Mouse (Mus musculus): ENCODE results near the gene Sytl5. TPM values are rescaled to one million over a fixed set of nuclear protein-coding genes. Genes with fewer than 3 reads are reported as not detected.

The Sytl5 gene
- 1.5 and 1.8 TPM in 2 replicates for polyA plus RNA-seq (2015; fragmentation: Nextera tagmentation; extraction: Ambion mirVana)

- WGBS (ENCODE audit: insufficient replicate concordance), result 39% methylated on average over 2 of the region's 2 CpGs
- no peaks in the 10 kb centered on the region for H3K9me3 ChIP-seq (replicated peaks; ENCODE audit: control insufficient read depth, low read length)
- H3K4me1 ChIP-seq (ENCODE audit: control insufficient read depth, low read depth, low read length), result no peaks in the 10 kb centered on the region
- H3K27me3 ChIP-seq (ENCODE audit: control insufficient read depth, insufficient read depth, low read depth, low read length), result no peaks in the 10 kb centered on the region
- H3K4me3 ChIP-seq (ENCODE audit: low read depth, low read length), result no peak within 1 kb of the TSS
- no peak within 1 kb of the TSS for H3K9ac ChIP-seq (ENCODE audit: low read depth, low read length)
- H3K4me2 ChIP-seq (ENCODE audit: low read depth, low read length), result no peak within 1 kb of the TSS
- H3K36me3 ChIP-seq (ENCODE audit: control insufficient read depth, insufficient read depth), result no peaks in the 10 kb centered on the region
- no peak for ATAC-seq (ENCODE audit: low read depth)
- H3K27ac ChIP-seq (ENCODE audit: low read length), result no peak within 1 kb of the TSS
Measured at GRCm38 (mm10) chrX:9885322-9885721, at the start of gene Sytl5. TSS of gene Sytl5 (plus strand) at chrX:9885622.

- Histone ChIP-seq H3K4me2 (ENCODE audit: low read depth, low read length) (no peak within 1 kb of the TSS), H3K27me3 (ENCODE audit: control insufficient read depth, insufficient read depth, low read depth, low read length) (no peaks in the 10 kb centered on the region), H3K36me3 (ENCODE audit: control insufficient read depth, insufficient read depth) (no peaks in the 10 kb centered on the region), H3K4me3 (ENCODE audit: low read depth, low read length) (no peak within 1 kb of the TSS), H3K9me3 (replicated peaks; ENCODE audit: control insufficient read depth, low read length) (no peaks in the 10 kb centered on the region), H3K27ac (ENCODE audit: low read length) (no peak within 1 kb of the TSS), H3K9ac (ENCODE audit: low read depth, low read length) (no peak within 1 kb of the TSS), H3K4me1 (ENCODE audit: control insufficient read depth, low read depth, low read length) (no peaks in the 10 kb centered on the region)
- ATAC-seq (ENCODE audit: low read depth), result no peak
- WGBS (ENCODE audit: insufficient replicate concordance), result 57% methylated on average over 3 of the region's 3 CpGs
Measured at GRCm38 (mm10) chrX:9846628-9847027, 38.8 kb upstream of the Sytl5 start, which contains the start of gene Hypm. TSS of gene Hypm (plus strand) at chrX:9846928.

GRCm38 (mm10) chrX:9849403-9849802, 36.0 kb upstream of the Sytl5 start, which contains the start of gene H2al3:
TSS of gene H2al3 (plus strand) at chrX:9849703.
- 19% methylated on average over 1 of the region's 1 CpGs for WGBS (ENCODE audit: insufficient replicate concordance)

GRCm38 (mm10) chrX:9861859-9862258, 23.6 kb upstream of the Sytl5 start:
- 68% methylated on average over 2 of the region's 2 CpGs for WGBS (ENCODE audit: insufficient replicate concordance)
- H3K4me3 ChIP-seq (ENCODE audit: low read depth, low read length), result no peak overlapping the region
- H3K36me3 ChIP-seq (ENCODE audit: control insufficient read depth, insufficient read depth), result no peaks in the 10 kb centered on the region
- H3K27me3 ChIP-seq (ENCODE audit: control insufficient read depth, insufficient read depth, low read depth, low read length), result no peaks in the 10 kb centered on the region
- no peak overlapping the region for H3K9ac ChIP-seq (ENCODE audit: low read depth, low read length)
- no peak for ATAC-seq (ENCODE audit: low read depth)
- H3K9me3 ChIP-seq (replicated peaks; ENCODE audit: control insufficient read depth, low read length), result no peaks in the 10 kb centered on the region
- no peaks in the 10 kb centered on the region for H3K4me1 ChIP-seq (ENCODE audit: control insufficient read depth, low read depth, low read length)
- no peak overlapping the region for H3K4me2 ChIP-seq (ENCODE audit: low read depth, low read length)
- no peak overlapping the region for H3K27ac ChIP-seq (ENCODE audit: low read length)

More at GRCm38 (mm10) chrX:9849403-9849802, 36.0 kb upstream of the Sytl5 start, which contains the start of gene H2al3:
- Histone ChIP-seq H3K27ac (ENCODE audit: low read length) (no peak within 1 kb of the TSS), H3K36me3 (ENCODE audit: control insufficient read depth, insufficient read depth) (no peaks in the 10 kb centered on the region), H3K4me2 (ENCODE audit: low read depth, low read length) (no peak within 1 kb of the TSS), H3K9me3 (replicated peaks; ENCODE audit: control insufficient read depth, low read length) (no peaks in the 10 kb centered on the region), H3K4me1 (ENCODE audit: control insufficient read depth, low read depth, low read length) (no peaks in the 10 kb centered on the region), H3K9ac (ENCODE audit: low read depth, low read length) (no peak within 1 kb of the TSS), H3K4me3 (ENCODE audit: low read depth, low read length) (no peak within 1 kb of the TSS), H3K27me3 (ENCODE audit: control insufficient read depth, insufficient read depth, low read depth, low read length) (no peaks in the 10 kb centered on the region)
- ATAC-seq (ENCODE audit: low read depth), result no peak

- no peaks in the 10 kb centered on the region for H3K4me1 ChIP-seq (ENCODE audit: control insufficient read depth, low read depth, low read length)
- no peak overlapping the region for H3K9ac ChIP-seq (ENCODE audit: low read depth, low read length)
- H3K27me3 ChIP-seq (ENCODE audit: control insufficient read depth, insufficient read depth, low read depth, low read length), result no peaks in the 10 kb centered on the region
- no peak overlapping the region for H3K4me3 ChIP-seq (ENCODE audit: low read depth, low read length)
- H3K27ac ChIP-seq (ENCODE audit: low read length), result no peak overlapping the region
- 59% methylated on average over 2 of the region's 2 CpGs for WGBS (ENCODE audit: insufficient replicate concordance)
- ATAC-seq (ENCODE audit: low read depth), result no peak
- H3K9me3 ChIP-seq (replicated peaks; ENCODE audit: control insufficient read depth, low read length), result no peaks in the 10 kb centered on the region
- no peak overlapping the region for H3K4me2 ChIP-seq (ENCODE audit: low read depth, low read length)
- H3K36me3 ChIP-seq (ENCODE audit: control insufficient read depth, insufficient read depth), result no peaks in the 10 kb centered on the region
Measured at GRCm38 (mm10) chrX:9875519-9875918, 9.9 kb upstream of the Sytl5 start.

GRCm38 (mm10) chrX:9909572-9909971, 24.1 kb downstream of the Sytl5 start:
- WGBS (ENCODE audit: insufficient replicate concordance), result 42% methylated on average over 2 of the region's 2 CpGs
- Histone ChIP-seq H3K4me1 (ENCODE audit: control insufficient read depth, low read depth, low read length) (no peaks in the 10 kb centered on the region), H3K9ac (ENCODE audit: low read depth, low read length) (no peak overlapping the region), H3K9me3 (replicated peaks; ENCODE audit: control insufficient read depth, low read length) (no peaks in the 10 kb centered on the region), H3K27ac (ENCODE audit: low read length) (no peak overlapping the region), H3K36me3 (ENCODE audit: control insufficient read depth, insufficient read depth) (no peaks in the 10 kb centered on the region), H3K4me3 (ENCODE audit: low read depth, low read length) (no peak overlapping the region), H3K4me2 (ENCODE audit: low read depth, low read length) (no peak overlapping the region), H3K27me3 (ENCODE audit: control insufficient read depth, insufficient read depth, low read depth, low read length) (no peaks in the 10 kb centered on the region)
- ATAC-seq (ENCODE audit: low read depth), result no peak

- no peak for ATAC-seq (ENCODE audit: low read depth)
- no peaks in the 10 kb centered on the region for H3K9me3 ChIP-seq (replicated peaks; ENCODE audit: control insufficient read depth, low read length)
- no peak overlapping the region for H3K9ac ChIP-seq (ENCODE audit: low read depth, low read length)
- no peak overlapping the region for H3K4me3 ChIP-seq (ENCODE audit: low read depth, low read length)
- H3K36me3 ChIP-seq (ENCODE audit: control insufficient read depth, insufficient read depth), result no peaks in the 10 kb centered on the region
- H3K27me3 ChIP-seq (ENCODE audit: control insufficient read depth, insufficient read depth, low read depth, low read length), result no peaks in the 10 kb centered on the region
- H3K4me2 ChIP-seq (ENCODE audit: low read depth, low read length), result no peak overlapping the region
- H3K27ac ChIP-seq (ENCODE audit: low read length), result no peak overlapping the region
- H3K4me1 ChIP-seq (ENCODE audit: control insufficient read depth, low read depth, low read length), result no peaks in the 10 kb centered on the region
Measured at GRCm38 (mm10) chrX:9933839-9934238, 48.4 kb downstream of the Sytl5 start.

- Histone ChIP-seq H3K4me1 (ENCODE audit: control insufficient read depth, low read depth, low read length) (no peaks in the 10 kb centered on the region), H3K36me3 (ENCODE audit: control insufficient read depth, insufficient read depth) (no peaks in the 10 kb centered on the region), H3K27me3 (ENCODE audit: control insufficient read depth, insufficient read depth, low read depth, low read length) (no peaks in the 10 kb centered on the region), H3K4me2 (ENCODE audit: low read depth, low read length) (no peak overlapping the region), H3K9me3 (replicated peaks; ENCODE audit: control insufficient read depth, low read length) (no peaks in the 10 kb centered on the region), H3K9ac (ENCODE audit: low read depth, low read length) (no peak overlapping the region), H3K4me3 (ENCODE audit: low read depth, low read length) (no peak overlapping the region), H3K27ac (ENCODE audit: low read length) (no peak overlapping the region)
- no peak for ATAC-seq (ENCODE audit: low read depth)
Measured at GRCm38 (mm10) chrX:9984094-9984669, 98.8 kb downstream of the Sytl5 start.

- H3K36me3 ChIP-seq (ENCODE audit: control insufficient read depth, insufficient read depth), result no peaks in the 10 kb centered on the region
- no peak overlapping the region for H3K4me2 ChIP-seq (ENCODE audit: low read depth, low read length)
- H3K4me3 ChIP-seq (ENCODE audit: low read depth, low read length), result no peak overlapping the region
- no peaks in the 10 kb centered on the region for H3K4me1 ChIP-seq (ENCODE audit: control insufficient read depth, low read depth, low read length)
- H3K27ac ChIP-seq (ENCODE audit: low read length), result no peak overlapping the region
- no peaks in the 10 kb centered on the region for H3K9me3 ChIP-seq (replicated peaks; ENCODE audit: control insufficient read depth, low read length)
- ATAC-seq (ENCODE audit: low read depth), result no peak
- H3K27me3 ChIP-seq (ENCODE audit: control insufficient read depth, insufficient read depth, low read depth, low read length), result no peaks in the 10 kb centered on the region
- H3K9ac ChIP-seq (ENCODE audit: low read depth, low read length), result no peak overlapping the region
- 44% methylated on average over 1 of the region's 1 CpGs for WGBS (ENCODE audit: insufficient replicate concordance)
Measured at GRCm38 (mm10) chrX:10000718-10001117, 115.3 kb downstream of the Sytl5 start.

Data from liver, embryonic 16.5 days (tissue).